Mouse (Mus musculus): ENCODE data around the gene Ift81.

Ift81 gene

DNA sequence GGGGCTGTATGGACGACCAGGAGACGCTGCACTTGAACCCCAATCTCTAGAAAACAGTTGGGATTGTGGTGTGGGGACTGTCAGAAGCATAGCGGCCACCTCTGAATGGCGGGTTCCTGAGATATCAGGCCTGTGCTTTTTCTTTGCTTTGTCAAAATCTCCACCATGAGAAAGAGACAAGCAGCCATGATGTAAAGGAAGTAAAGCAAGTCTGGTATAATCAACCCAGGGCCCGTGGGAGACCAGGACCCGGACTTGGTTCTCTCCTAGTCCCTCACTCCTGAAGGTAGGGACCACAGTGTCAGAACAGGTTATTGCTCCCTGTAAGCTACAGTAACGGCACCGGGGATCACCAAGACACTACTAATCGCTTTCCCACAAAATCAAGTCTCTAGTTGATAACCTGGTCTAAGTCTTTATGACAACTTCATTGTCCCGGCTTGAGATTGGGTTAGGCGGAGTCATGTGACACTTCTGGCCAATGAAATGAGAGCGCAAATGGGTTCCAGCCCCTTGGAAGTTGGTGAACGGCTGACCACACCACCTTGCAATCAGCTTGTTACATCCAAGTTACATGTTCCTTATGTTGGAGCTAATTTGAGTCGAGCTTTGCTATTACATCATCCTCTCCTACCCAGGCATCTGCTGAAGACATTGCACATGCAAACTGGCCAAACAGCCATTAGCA is 11.4 kb upstream of the Ift81 start:
- in situ Hi-C loops (cut with MboI, MseI), result loop anchor here (5.0 kb wide), 3 partner anchors 118 to 223 kb away; no protein-coding TSS in a partner anchor

GRCm38 (mm10) chr5:122624952-122625479 is 10.7 kb upstream of the Ift81 start:
- in situ Hi-C loops (cut with MboI, MseI), result loop anchor here (5.0 kb wide), 5 partner anchors 43 to 223 kb away; no protein-coding TSS in a partner anchor

- in situ Hi-C loops (cut with MboI, MseI), result loop anchor here in 1 of 2 experiments (5.0 kb wide), 2 partner anchors 42 to 212 kb away; no protein-coding TSS in a partner anchor
Observed at GRCm38 (mm10) chr5:122623861-122624260, 9.5 kb upstream of the Ift81 start.

GRCm38 (mm10) chr5:122622526-122622925 is 8.2 kb upstream of the Ift81 start:
- in situ Hi-C loops (cut with MboI, MseI), result loop anchor here in 1 of 2 experiments (5.0 kb wide), 2 partner anchors 40 to 210 kb away; no protein-coding TSS in a partner anchor

- in situ Hi-C loops (cut with MboI, MseI), result loop anchor here in 1 of 2 experiments (5.0 kb wide), 2 partner anchors 39 to 209 kb away; no protein-coding TSS in a partner anchor
Observed at GRCm38 (mm10) chr5:122621376-122621886, 7.1 kb upstream of the Ift81 start.

DNA sequence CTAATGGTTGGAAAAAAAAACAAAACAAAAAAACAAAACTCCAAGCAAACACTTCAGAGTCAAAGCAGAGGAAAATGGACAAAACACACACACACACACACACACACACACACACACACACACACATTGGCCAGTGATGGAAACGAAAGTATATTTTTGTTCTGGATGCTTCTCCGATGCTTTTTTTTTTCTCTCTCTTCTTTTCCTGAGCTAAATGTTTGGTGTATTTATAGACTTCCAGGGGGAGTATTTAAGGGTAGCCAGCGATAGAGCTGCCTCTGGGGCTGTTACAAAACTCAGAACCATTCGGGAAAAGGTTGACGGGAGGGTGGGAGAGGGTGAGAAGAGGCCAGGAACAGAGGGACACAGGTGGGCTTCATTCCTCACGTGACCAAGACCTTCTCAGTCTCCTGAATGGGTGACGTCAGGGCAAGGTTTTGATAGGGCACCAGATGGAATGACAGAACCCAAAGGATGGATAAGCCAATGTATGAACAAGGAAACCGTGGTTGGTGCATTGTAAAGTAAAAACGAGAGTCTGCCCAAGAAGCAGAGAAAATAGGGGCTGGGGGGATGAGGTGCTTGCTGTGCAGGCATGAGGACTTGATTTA is 5.5 kb upstream of the Ift81 start:
- in situ Hi-C loops (cut with MboI, MseI), result loop anchor here in 1 of 2 experiments (5.0 kb wide), 2 partner anchors 37 to 207 kb away; no protein-coding TSS in a partner anchor

GRCm38 (mm10) chr5:122617718-122618117 is 3.4 kb upstream of the Ift81 start:
- in situ Hi-C loops (cut with MboI, MseI), result no loop called here

- in situ Hi-C loops (cut with MboI, MseI), result no loop called here
Observed at GRCm38 (mm10) chr5:122611651-122612050, 2.7 kb downstream of the Ift81 start.

DNA sequence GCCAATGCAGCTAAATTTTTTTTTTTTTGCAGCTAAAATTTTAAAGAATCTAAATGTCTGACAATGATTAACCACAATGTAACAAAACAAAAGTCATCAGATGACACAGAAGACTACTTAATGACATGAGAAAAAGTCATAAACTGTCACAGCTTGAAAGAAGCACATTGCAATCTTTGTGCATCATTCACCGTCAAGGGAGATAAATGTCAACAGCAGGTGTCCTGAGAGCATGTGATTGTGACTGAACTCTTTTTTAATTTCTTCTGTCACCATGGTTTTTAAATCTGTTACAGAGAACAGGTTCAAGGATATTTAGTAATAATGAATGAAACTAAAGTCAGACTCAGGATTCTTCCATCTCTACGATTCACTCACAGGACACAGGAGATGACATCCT is 9.4 kb downstream of the Ift81 start:
- in situ Hi-C loops (cut with MboI, MseI), result no loop called here

GRCm38 (mm10) chr5:122602233-122602632 is 12.1 kb downstream of the Ift81 start:
- in situ Hi-C loops (cut with MboI, MseI), result no loop called here

GRCm38 (mm10) chr5:122595470-122595869 is 18.8 kb downstream of the Ift81 start:
- in situ Hi-C loops (cut with MboI, MseI), result no loop called here

- in situ Hi-C loops (cut with MboI, MseI), result no loop called here
Observed at GRCm38 (mm10) chr5:122589891-122590290, 24.4 kb downstream of the Ift81 start.

GRCm38 (mm10) chr5:122585546-122585945 is 28.8 kb downstream of the Ift81 start:
- in situ Hi-C loops (cut with MboI, MseI), result no loop called here

- in situ Hi-C loops (cut with MboI, MseI), result loop anchor here in 1 of 2 experiments (5.0 kb wide), 1 partner anchor 38 kb away; no protein-coding TSS in a partner anchor
Observed at GRCm38 (mm10) chr5:122584093-122584492, 30.2 kb downstream of the Ift81 start.

DNA sequence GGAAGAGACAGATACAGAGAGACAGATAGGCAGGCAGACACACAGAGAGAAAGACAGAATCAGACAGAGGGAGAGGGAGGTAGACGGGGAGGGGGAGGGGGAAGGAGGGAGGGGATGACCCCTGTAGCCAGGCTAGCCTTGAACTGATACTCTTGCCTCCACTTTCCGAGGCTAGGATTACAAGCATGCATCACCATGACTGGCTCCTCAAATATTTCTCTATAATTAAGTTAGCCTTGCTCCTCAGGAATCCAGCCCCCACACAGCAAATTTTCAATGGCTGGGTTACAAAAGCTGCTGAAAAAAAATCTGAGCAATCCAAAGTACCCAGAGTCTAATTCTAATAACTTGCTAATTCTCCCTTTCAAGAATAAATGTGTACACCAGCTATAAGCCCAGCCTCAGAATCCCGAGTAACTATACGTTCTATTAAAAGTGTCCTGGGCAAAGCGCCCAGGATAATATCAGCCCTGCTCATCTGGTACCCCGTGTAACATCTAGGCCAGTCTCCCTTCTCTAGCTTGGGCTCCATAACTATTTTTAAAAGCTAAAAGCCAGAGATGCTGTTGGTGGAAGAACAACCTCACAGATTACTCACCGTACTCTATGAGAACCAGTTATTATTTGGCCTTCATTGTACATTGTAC is 37.5 kb downstream of the Ift81 start:
- in situ Hi-C loops (cut with MboI, MseI), result no loop called here

- in situ Hi-C loops (cut with MboI, MseI), result no loop called here
Observed at GRCm38 (mm10) chr5:122572001-122572400, 42.3 kb downstream of the Ift81 start.

GRCm38 (mm10) chr5:122566626-122567025 is 47.7 kb downstream of the Ift81 start:
- in situ Hi-C loops (cut with MboI, MseI), result no loop called here

GRCm38 (mm10) chr5:122560654-122561053 is 53.7 kb downstream of the Ift81 start:
- in situ Hi-C loops (cut with MboI, MseI), result no loop called here

- in situ Hi-C loops (cut with MboI, MseI), result no loop called here
Observed at GRCm38 (mm10) chr5:122558127-122558526, 56.2 kb downstream of the Ift81 start.

DNA sequence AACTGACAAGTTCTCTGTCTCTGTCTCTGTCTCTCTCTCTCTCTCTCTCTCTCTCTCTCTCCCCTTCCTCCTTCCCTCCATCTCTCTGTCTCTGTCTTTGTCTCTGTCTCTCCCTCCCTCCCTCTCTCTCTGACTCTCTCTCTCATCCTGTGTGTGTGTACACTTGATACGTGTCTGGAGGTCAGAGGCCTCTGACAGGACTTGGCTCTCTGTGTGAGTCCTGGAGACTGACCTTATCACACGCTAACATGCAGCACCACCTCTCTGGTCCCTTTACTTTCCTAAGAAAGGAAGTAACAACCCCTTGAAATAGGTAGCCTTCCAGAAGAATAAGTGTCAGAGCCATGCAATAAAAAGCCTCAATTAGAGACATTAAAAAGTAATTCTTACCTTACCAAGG is 59.2 kb downstream of the Ift81 start:
- in situ Hi-C loops (cut with MboI, MseI), result no loop called here

DNA sequence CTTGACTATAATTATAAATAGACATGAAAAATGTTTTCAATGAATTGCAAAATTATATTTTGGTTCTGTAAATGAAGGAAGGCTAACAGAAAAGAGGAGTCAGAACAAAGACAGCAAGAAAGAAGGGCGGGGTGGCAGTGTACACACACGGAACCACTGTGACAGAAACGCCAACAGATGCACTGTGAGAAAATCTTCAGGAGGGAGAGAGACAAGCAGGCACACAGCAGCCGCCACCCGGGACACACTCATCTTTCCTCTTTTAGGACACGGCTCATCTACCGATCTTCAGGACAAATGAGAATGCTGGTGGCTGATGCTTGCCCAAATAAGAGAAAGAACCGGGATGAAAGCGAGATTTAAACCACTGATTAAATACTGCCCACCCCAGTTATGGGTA is 61.7 kb downstream of the Ift81 start:
- in situ Hi-C loops (cut with MboI, MseI), result no loop called here

- in situ Hi-C loops (cut with MboI, MseI), result no loop called here
Observed at GRCm38 (mm10) chr5:122550460-122550859, 63.9 kb downstream of the Ift81 start.
